Mouse (Mus musculus) regulatory T cell (primary cell): ENCODE measurements at regions not wholly inside any gene's neighbourhood (a gene's known extent, or its start where the extent isn't known, plus 50 kb on each side); places are given as distances from the start of the nearest gene placed in this dataset.
"Not testable (repeated sequence)": the region's sequence is repeated elsewhere in the genome, so short reads cannot be mapped to it uniquely, and the experiment has no call there.

ENCODE experiments used
- in situ Hi-C: fragments of 300-600 bp; cut with MboI, MseI; formaldehyde crosslinking; loops from one replicate; pipeline ENCODE4 v1.15.1; 2025; ENCODE audit warnings: high pct_unique_total_duplicates

GRCm38 (mm10) chr12:47163171-47163570 lies 344.4 kb upstream of the Nova1 start:
- in situ Hi-C loops: no loop called here

DNA sequence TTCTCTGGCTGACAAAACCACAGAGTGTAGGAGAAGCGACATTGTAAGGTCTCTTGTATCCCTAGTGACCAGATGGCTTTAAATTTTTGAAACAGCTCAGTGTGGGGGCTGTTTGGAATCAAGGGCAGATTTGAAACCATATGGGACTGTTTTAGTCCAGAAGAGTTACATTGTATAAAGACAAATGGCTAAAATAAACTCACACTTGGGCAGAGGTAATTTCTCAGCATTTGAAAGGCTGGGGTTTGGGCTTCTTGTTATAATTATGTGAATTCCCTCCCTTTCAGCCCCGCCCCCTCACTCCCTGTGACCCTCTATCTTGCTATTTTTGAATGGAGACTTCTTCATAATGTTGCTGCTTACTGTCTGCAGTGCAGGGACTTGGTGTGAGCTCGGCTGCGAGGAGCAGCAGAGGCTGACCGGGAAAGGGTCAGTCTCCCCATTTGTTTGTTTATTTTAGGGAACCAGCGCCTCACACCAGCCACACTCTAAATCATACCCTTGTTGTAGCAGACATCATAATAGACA lies 344.0 kb upstream of the Nova1 start:
- in situ Hi-C loops: no loop called here

DNA sequence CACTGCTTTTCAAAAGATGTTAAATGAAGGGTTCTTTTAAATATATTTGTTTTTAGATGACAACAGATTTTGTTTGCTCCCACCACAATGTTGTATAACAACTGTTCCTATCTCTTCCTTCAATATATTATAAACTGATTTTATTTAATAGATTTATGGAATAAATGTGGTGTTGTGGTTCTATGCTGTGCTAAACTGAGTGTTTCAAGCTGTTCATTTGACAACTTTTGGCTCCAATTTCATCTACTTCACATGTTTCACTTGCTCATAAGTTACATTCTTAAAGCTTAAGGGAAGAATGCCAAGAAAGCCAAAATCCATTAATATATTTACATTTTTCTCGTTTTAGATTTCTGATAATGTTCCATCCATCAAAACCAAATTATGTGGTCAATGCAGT lies 341.9 kb upstream of the Nova1 start:
- in situ Hi-C loops: no loop called here

DNA sequence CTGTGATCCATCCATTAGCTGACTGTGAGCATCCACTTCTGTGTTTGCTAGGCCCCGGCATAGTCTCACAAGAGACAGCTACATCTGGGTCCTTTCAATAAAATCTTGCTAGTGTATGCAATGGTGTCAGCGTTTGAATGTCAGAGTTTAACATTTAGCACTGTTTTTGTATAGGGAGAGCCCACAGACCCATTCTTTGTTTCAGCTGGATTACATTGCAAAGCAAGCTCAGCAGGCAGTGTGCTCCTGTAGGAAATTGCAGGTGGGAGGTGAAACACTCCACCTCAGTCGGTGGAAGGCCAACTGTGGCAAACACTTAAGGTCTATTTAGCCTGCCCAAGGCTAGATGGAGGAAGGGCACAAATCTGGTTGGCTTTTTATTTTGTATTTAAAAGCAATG lies 337.2 kb upstream of the Nova1 start:
- in situ Hi-C loops: not testable (repeated sequence)

DNA sequence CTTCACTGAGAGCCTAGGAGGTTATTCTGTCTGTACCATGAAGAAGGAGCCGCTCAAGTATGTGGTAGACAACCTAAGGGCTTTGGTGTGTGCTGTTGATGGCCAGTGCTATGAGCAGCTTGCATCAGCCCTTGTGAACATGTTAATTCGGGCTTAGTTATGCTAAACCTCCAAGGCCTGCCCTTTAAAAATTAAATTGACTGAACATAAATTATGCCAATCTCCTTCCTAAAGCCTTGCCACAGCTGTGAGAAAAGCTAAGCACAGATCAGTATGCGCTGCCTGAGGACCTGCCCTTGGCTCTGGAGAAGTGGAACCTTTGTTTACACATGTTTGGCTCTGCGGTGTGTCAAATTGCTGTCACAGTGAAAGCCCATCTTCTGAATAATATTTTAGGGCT lies 321.9 kb upstream of the Nova1 start:
- in situ Hi-C loops: no loop called here

DNA sequence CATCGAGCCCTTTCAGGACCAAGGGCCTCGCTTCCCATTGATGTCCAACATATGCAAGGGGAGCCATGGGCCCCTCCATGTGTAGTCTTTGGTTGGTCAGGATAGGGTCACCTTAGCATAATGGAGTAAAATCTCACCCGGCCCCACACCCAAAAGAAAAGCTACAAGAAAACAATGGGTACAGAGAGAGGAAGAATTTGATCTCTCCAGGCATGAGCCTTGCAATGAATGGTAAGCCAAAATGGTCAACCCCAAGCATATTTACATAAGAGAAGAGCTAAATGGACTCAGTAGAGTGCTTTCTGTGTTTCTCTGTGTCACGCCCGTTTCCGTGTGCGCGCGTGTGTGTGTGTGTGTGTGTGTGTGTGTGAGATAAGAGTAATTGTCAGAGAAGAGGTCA lies 311.1 kb upstream of the Nova1 start:
- in situ Hi-C loops: no loop called here

GRCm38 (mm10) chr12:47128596-47128995 lies 309.9 kb upstream of the Nova1 start:
- in situ Hi-C loops: no loop called here

DNA sequence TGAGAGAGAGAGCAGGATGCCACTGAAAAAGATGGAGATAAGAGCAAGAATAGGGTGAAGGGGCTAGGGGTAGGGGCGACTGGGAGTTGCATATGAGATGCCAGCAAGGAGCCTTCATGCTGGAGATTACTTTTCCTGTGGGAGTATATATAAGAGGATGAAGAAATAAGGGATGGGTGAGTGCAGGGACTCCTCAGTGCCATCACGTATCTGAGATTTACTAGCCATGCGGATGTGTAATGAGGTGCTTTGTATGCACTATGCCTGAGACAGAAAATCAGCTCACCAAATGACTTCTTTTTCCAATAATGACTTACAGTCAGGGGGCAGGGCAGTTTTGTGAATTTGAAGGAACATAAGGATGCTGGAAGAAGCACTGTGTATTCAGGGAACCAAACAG lies 302.7 kb upstream of the Nova1 start:
- in situ Hi-C loops: no loop called here

- in situ Hi-C loops: no loop called here
These were observed 298.8 kb upstream of the Nova1 start for GRCm38 (mm10) chr12:47117504-47117903.

- in situ Hi-C loops: no loop called here
These were observed 270.5 kb upstream of the Nova1 start for GRCm38 (mm10) chr12:47089234-47089633.

- in situ Hi-C loops: no loop called here
These were observed 256.2 kb upstream of the Nova1 start for GRCm38 (mm10) chr12:47074961-47075360.

DNA sequence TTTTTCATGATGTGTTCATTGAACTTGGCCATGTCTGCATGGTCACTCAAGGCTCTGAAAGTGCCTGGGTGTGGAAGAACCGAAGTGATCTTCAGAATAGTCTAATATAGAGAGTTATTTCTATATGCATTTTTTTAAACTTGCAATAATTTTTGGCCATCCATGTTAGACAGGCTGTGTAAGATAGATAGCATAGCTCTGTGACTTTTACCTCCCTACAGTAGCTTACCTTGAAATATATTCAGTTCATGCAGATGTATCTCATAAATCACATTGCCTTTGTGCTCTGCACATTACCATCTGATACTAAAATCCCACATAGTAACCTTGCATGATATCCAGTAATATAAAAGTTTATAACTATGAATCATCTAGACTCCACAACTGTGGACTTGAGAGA lies 233.7 kb upstream of the Nova1 start:
- in situ Hi-C loops: no loop called here

- in situ Hi-C loops: no loop called here
These were observed 202.2 kb upstream of the Nova1 start for GRCm38 (mm10) chr12:47020810-47021348.

GRCm38 (mm10) chr12:46992343-46992742 lies 173.6 kb upstream of the Nova1 start:
- in situ Hi-C loops: no loop called here

GRCm38 (mm10) chr12:46988972-46989371 lies 170.2 kb upstream of the Nova1 start:
- in situ Hi-C loops: no loop called here

DNA sequence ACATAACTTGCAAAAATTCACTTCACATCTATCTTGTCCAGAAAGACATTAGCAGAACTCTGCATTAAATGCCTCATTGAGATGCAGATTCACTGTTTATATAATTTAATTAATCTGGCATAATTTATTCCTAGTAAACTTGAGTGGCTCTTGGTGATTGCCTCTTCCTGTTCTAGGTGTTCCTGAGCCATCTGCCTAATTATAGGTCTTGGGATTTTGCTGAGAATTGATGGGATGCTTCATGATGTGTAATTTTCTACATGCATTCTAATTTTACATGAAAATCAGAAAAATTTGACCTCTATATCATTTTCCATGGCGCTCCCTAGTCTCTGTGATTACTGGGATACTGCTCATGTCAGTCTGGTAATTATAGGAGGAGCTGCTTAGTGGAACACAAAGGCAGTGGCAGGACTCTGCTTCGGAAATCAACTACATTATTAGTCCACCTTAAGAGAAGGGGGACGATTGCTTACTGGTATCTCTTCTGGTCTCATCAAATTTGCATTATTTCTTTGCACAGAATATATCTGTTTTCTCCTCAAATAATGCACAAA lies 131.6 kb upstream of the Nova1 start:
- in situ Hi-C loops: no loop called here

DNA sequence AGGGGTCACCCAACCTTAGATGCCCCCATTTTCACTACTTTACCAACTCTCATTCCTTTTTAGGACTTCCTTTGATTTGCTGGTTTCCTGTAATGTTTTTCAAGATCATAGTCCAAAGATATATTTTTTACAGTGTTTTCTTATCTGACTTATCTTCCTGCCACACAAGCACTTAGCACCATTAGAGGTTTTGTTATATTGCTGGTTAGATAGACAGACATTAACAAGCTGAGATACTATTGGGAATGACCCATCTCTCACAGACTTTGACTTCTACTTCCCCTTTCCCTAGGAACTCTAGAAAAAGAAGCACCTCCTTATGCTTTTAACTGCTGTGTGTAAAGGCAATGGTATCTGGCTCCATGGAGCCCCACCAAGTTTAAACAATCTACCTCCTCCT lies 127.0 kb upstream of the Nova1 start:
- in situ Hi-C loops: loop anchor here (10.0 kb wide), 1 partner anchor 789 kb away; no protein-coding TSS in a partner anchor

GRCm38 (mm10) chr12:46931086-46931485 lies 112.4 kb upstream of the Nova1 start:
- in situ Hi-C loops: no loop called here

DNA sequence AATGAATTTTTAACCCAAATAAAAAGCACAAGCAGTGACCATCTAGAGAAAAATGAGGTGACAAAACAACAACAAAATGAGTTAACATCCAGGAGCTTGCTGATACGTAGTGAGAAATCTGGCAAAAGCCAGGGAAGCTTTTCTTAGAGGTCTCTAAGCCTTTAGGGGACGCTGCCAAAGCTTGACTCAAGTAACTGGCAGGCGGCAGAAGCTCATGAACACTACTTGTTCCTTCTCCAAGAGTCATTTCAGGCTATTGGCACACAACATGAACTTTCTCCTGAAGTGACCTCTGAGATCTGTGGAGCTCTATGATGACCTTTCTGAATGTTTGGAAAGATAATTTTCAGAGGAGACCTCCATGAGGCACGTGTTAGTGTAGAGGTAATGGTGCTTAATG lies 98.6 kb upstream of the Nova1 start:
- in situ Hi-C loops: no loop called here

- in situ Hi-C loops: no loop called here
These were observed 59.4 kb upstream of the Nova1 start for GRCm38 (mm10) chr12:46878164-46878563.

DNA sequence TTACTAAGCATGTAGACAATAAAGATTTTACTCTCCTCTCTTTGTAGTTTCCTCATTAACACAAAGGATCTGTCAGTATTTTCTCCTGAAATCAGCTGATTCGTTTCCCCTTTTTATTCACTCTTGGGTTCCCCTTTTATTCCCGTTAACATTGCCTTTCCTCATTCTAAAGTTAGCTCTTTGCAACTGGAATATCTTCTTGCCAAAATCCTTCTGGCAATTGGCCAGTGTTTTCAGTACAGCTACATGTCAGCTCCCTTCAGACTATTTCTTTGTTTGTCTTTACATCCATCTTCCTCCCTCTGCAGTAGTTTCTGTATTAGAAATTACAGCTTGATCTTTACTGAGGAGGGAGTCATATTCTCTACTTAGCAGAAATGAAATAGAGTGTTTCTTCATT lies 51.4 kb upstream of the Nova1 start:
- in situ Hi-C loops: no loop called here
